Mouse (Mus musculus) liver, embryonic 16.5 days (tissue): Measurements from ENCODE around the gene Ecel1. TPM values are rescaled to one million over a fixed set of nuclear protein-coding genes. Genes with fewer than 3 reads are reported as not detected.
A peak's percentile ranks its signal among the peaks of the same experiment; 100 is the strongest.

ENCODE experiments used
- ATAC-seq: fragments of 200-750 bp; cut with Nextera tagmentation; 2 replicates; pipeline ENCODE4 v1.8.0; 2017; ENCODE audit warnings: low read depth, mild to moderate bottlenecking, moderate number of reproducible peaks, moderate library complexity
- H3K27ac ChIP-seq: fragments of 300-500 bp; sonication (generic); 2 replicates; pipeline ENCODE4 v1.5.1; 2014; ENCODE audit warnings: mild to moderate bottlenecking, low read length
- H3K27me3 ChIP-seq: fragments of 300-500 bp; sonication (generic); 2 replicates; pipeline ENCODE4 v1.6.1; 2014; ENCODE audit warnings: low read depth, low read length, mixed read lengths; ENCODE audit not compliant: control insufficient read depth, insufficient read depth
- H3K36me3 ChIP-seq: fragments of 300-500 bp; sonication (generic); 2 replicates; pipeline ENCODE4 v1.6.1; 2014; ENCODE audit warnings: mild to moderate bottlenecking; ENCODE audit not compliant: control insufficient read depth, insufficient read depth
- H3K4me1 ChIP-seq: fragments of 300-500 bp; sonication (generic); 2 replicates; pipeline ENCODE4 v1.6.1; 2014; ENCODE audit warnings: low read depth, low read length, mixed read lengths; ENCODE audit not compliant: control insufficient read depth
- H3K4me2 ChIP-seq: fragments of 300-500 bp; sonication (generic); 2 replicates; pipeline ENCODE4 v1.6.1; 2014; ENCODE audit warnings: low read depth, low read length, mixed read lengths
- H3K4me3 ChIP-seq: fragments of 300-500 bp; sonication (generic); 2 replicates; pipeline ENCODE4 v1.5.1; 2014; ENCODE audit warnings: low read depth, mild to moderate bottlenecking, low read length
- H3K9ac ChIP-seq: fragments of 300-500 bp; sonication (generic); 2 replicates; pipeline ENCODE4 v1.6.1; 2014; ENCODE audit warnings: low read depth, low read length
- H3K9me3 ChIP-seq: fragments of 300-500 bp; sonication (generic); replicated peaks from 2 replicates; pipeline ENCODE4 v1.6.1; 2016; ENCODE audit warnings: low read length; ENCODE audit not compliant: control insufficient read depth
- WGBS: fragments of 180-500 bp; shearing (Covaris S2); extraction: QIAGEN DNeasy Blood & Tissue Kit; methylation state at CpG from one replicate; pipeline ENCODE4 v1.1.7; 2014; ENCODE audit not compliant: insufficient replicate concordance; 5-methylcytosine and 5-hydroxymethylcytosine counted together
- polyA plus RNA-seq: library from polyadenylated mRNA; unstranded; fragments of >200 nt; fragmentation: Nextera tagmentation; extraction: Ambion mirVana; gene quantifications from 2 replicates; pipeline ENCODE4 v1.2.1, GENCODE M21; 2015

Gene Ecel1
- polyA plus RNA-seq, 1 experiment from 2014 or later, result 0.04 TPM

- ATAC-seq, result no peak
- no peak overlapping the region for H3K4me2 ChIP-seq
- H3K27ac ChIP-seq, result no peak overlapping the region
- H3K27me3 ChIP-seq, result peaks cover 72% of the 10 kb centered on the region
- H3K36me3 ChIP-seq, result no peaks in the 10 kb centered on the region
- H3K4me3 ChIP-seq, result no peak overlapping the region
- WGBS, result under 1% methylated on average over 43 of the region's 56 CpGs
- H3K4me1 ChIP-seq, result no peaks in the 10 kb centered on the region
- H3K9me3 ChIP-seq, result no peaks in the 10 kb centered on the region
- no peak overlapping the region for H3K9ac ChIP-seq
These were observed 656 bp downstream of the Ecel1 start for GRCm38 (mm10) chr1:87155531-87156198.

- peaks cover 72% of the 10 kb centered on the region for H3K27me3 ChIP-seq
- peak overlapping the region; percentile 24; the same call in 1 of the 2 replicates for H3K4me2 ChIP-seq
- no peak overlapping the region for H3K9ac ChIP-seq
- peak overlapping the region; percentile 13; the same call in 1 of the 2 replicates for H3K4me3 ChIP-seq
- no peaks in the 10 kb centered on the region for H3K4me1 ChIP-seq
- H3K27ac ChIP-seq, result no peak overlapping the region
- H3K36me3 ChIP-seq, result no peaks in the 10 kb centered on the region
- WGBS, result 4% methylated on average over 58 of the region's 58 CpGs
- no peaks in the 10 kb centered on the region for H3K9me3 ChIP-seq
- no peak for ATAC-seq
These were observed 1.7 kb downstream of the Ecel1 start for GRCm38 (mm10) chr1:87154501-87155120.

GRCm38 (mm10) chr1:87153776-87154500 is 2.4 kb downstream of the Ecel1 start:
- Histone ChIP-seq H3K27me3 (peaks cover 72% of the 10 kb centered on the region), H3K4me2 (peak overlapping the region; percentile 24; the same call in 1 of the 2 replicates), H3K4me1 (no peaks in the 10 kb centered on the region), H3K27ac (no peak overlapping the region), H3K9ac (no peak overlapping the region), H3K9me3 (no peaks in the 10 kb centered on the region), H3K36me3 (no peaks in the 10 kb centered on the region), H3K4me3 (peak overlapping the region; percentile 13; the same call in 1 of the 2 replicates)
- no peak for ATAC-seq
- WGBS, result 1% methylated on average over 72 of the region's 72 CpGs

- ATAC-seq, result no peak
- Histone ChIP-seq H3K4me2 (no peak overlapping the region), H3K9me3 (no peaks in the 10 kb centered on the region), H3K9ac (no peak overlapping the region), H3K4me3 (no peak overlapping the region), H3K27me3 (peaks cover 51% of the 10 kb centered on the region), H3K4me1 (no peaks in the 10 kb centered on the region), H3K27ac (no peak overlapping the region), H3K36me3 (no peaks in the 10 kb centered on the region)
- 54% methylated on average over 6 of the region's 6 CpGs for WGBS
These were observed 5.0 kb downstream of the Ecel1 start for GRCm38 (mm10) chr1:87151286-87151685.

GRCm38 (mm10) chr1:87149422-87149821 is 6.9 kb downstream of the Ecel1 start:
- Histone ChIP-seq H3K4me2 (no peak overlapping the region), H3K36me3 (no peaks in the 10 kb centered on the region), H3K9ac (no peak overlapping the region), H3K9me3 (no peaks in the 10 kb centered on the region), H3K27me3 (peaks cover 33% of the 10 kb centered on the region), H3K4me3 (no peak overlapping the region), H3K27ac (no peak overlapping the region), H3K4me1 (no peaks in the 10 kb centered on the region)
- 18% methylated on average over 13 of the region's 13 CpGs for WGBS
- no peak for ATAC-seq

GRCm38 (mm10) chr1:87143141-87143540 is 13.2 kb downstream of the Ecel1 start:
- H3K4me2 ChIP-seq, result no peak overlapping the region
- H3K27me3 ChIP-seq, result no peaks in the 10 kb centered on the region
- no peak for ATAC-seq
- no peaks in the 10 kb centered on the region for H3K4me1 ChIP-seq
- H3K9me3 ChIP-seq, result no peaks in the 10 kb centered on the region
- no peak overlapping the region for H3K27ac ChIP-seq
- H3K4me3 ChIP-seq, result no peak overlapping the region
- no peak overlapping the region for H3K9ac ChIP-seq
- no peaks in the 10 kb centered on the region for H3K36me3 ChIP-seq
- 62% methylated on average over 10 of the region's 10 CpGs for WGBS

GRCm38 (mm10) chr1:87142456-87142855 is 13.9 kb downstream of the Ecel1 start:
- ATAC-seq, result no peak
- no peaks in the 10 kb centered on the region for H3K9me3 ChIP-seq
- no peaks in the 10 kb centered on the region for H3K36me3 ChIP-seq
- H3K4me3 ChIP-seq, result no peak overlapping the region
- H3K27ac ChIP-seq, result no peak overlapping the region
- no peaks in the 10 kb centered on the region for H3K27me3 ChIP-seq
- no peaks in the 10 kb centered on the region for H3K4me1 ChIP-seq
- no peak overlapping the region for H3K9ac ChIP-seq
- H3K4me2 ChIP-seq, result no peak overlapping the region
- 65% methylated on average over 9 of the region's 9 CpGs for WGBS

GRCm38 (mm10) chr1:87141550-87141949 is 14.8 kb downstream of the Ecel1 start:
- Histone ChIP-seq H3K9me3 (no peaks in the 10 kb centered on the region), H3K4me3 (no peak overlapping the region), H3K4me1 (no peaks in the 10 kb centered on the region), H3K9ac (no peak overlapping the region), H3K27ac (no peak overlapping the region), H3K4me2 (no peak overlapping the region), H3K27me3 (no peaks in the 10 kb centered on the region), H3K36me3 (no peaks in the 10 kb centered on the region)
- 61% methylated on average over 4 of the region's 4 CpGs for WGBS
- ATAC-seq, result no peak

- no peak overlapping the region for H3K4me2 ChIP-seq
- 63% methylated on average over 4 of the region's 4 CpGs for WGBS
- H3K9ac ChIP-seq, result no peak overlapping the region
These were observed 24.5 kb downstream of the Ecel1 start for GRCm38 (mm10) chr1:87131803-87132202.

More at GRCm38 (mm10) chr1:87131803-87132202, 24.5 kb downstream of the Ecel1 start:
- H3K27me3 ChIP-seq, result peaks cover 16% of the 10 kb centered on the region
- no peak overlapping the region for H3K4me3 ChIP-seq
- H3K27ac ChIP-seq, result no peak overlapping the region
- ATAC-seq, result no peak
- no peaks in the 10 kb centered on the region for H3K9me3 ChIP-seq
- no peaks in the 10 kb centered on the region for H3K36me3 ChIP-seq
- H3K4me1 ChIP-seq, result no peaks in the 10 kb centered on the region
